Mouse (Mus musculus): Measurements from ENCODE around the gene Slc24a5. TPM values are rescaled to one million over a fixed set of nuclear protein-coding genes. Genes with fewer than 3 reads are reported as not detected.

Gene Slc24a5
- not detected for total RNA-seq (2023)

DNA sequence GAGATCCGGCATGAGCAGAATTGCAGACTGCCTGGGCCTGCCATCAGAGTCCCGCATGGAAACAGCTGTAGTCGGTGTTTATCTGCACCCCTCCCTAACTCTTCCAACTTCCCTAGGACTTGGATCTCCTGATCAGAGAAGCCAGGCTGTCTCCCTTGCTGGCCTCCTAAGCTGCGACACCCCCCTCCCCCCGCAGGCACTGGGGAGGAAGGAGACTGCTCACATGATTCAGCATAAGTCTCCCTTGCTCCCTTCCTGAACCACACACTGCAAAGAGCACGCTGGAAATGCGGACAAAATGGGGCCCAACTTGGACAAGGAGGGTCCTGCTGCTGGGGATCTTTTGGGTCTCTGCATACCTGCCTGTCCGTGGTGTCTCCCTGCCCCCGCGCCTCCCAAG lies at the start of gene Slc24a5:
Slc24a5 (plus strand) TSS at position 231 of the 400 bp plus-strand sequence.

DNA sequence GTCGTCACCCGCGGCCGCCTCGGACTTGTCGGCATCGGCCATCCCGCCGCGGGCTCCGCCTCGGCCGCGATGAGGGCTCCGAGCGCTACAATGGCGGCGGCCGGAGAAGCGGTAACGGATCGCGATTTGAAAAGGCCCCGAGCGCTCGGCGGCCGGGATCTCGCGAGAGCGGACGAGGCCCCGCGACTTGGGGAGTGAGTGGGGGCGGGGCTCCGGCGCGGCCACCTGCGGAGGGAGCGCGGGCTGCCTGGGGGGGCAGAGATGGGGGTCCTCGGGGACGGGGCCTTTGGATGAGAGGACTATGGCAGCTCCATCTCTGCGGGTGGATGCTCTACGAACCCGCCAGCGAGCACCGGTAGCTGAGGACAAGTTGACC lies 55.5 kb downstream of the Slc24a5 start, which contains the start of gene Myef2:
Myef2 (minus strand) TSS at position 185 of the 376 bp plus-strand sequence.

DNA sequence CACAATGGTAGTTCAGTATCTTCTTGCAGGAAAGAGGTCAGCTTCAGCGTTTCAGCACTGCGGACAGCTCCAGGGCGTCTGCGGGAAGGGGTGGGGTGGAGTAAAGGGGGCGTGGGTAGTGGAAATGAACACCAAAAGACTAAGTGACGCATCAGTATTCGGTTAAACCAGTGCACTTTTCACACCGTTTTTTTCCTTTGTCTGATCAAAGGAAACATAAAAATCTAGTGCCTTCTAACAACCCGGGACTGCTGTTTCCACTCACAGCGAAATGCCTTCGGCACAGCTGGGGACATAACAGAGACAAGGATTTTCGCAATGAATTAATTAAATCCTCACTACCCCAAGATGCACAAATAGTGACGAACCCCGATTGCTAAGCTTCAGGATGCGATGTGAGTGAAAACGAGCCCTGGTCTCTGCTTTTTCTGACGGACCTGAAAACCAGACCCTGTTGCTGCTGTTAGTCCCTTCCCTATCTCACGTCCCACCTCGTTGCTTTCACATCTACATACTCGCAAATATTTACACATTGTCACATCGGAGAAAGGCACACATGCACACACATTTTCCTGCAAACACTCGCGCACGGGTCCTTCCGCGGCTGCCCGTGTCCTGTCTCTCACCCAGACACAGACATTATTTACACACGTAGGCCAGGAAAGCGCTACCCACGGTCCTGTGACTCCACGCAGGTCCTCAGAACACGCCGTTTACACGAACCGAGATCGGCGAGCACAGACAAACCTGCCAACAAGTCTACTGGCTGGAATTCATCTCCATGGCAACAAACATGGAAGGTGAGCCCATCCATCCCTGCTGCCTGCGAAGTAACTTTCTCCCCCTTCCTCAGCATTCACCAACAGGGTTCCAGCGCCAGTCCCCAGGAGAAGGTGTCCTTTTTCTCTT lies 68.2 kb downstream of the Slc24a5 start, which contains the start of gene Ctxn2:
Ctxn2 (plus strand) TSS at position 790 of the 909 bp plus-strand sequence.

Other genes with a start within 250 kb of the Slc24a5 start
- gene Myef2, start 55.5 kb downstream of the Slc24a5 start, total RNA-seq (2023) = 26.9 TPM
- not detected for gene Ctxn2, start 68.6 kb downstream of the Slc24a5 start, total RNA-seq (2023)
- not detected for gene Slc12a1, start 84.4 kb downstream of the Slc24a5 start, total RNA-seq (2023)
- gene Dut, start 179.1 kb downstream of the Slc24a5 start, total RNA-seq (2023) = 34.7 TPM